Mouse (Mus musculus) adrenal gland, adult 2 months (tissue): ENCODE data around the gene Umodl1. TPM values are rescaled to one million over a fixed set of nuclear protein-coding genes. Genes with fewer than 3 reads are reported as not detected.

Experiments
- DNase-seq: peaks from one replicate; pipeline ENCODE4 v3.0.0; 2021
- microRNA-seq, 2 experiments: library from miRNA; unstranded; fragments of <30 nt; microRNA quantifications; one replicate each; pipeline ENCODE4 v1.2.0; 2021
- polyA plus RNA-seq: library from polyadenylated mRNA; depleted of rRNA; stranded (reverse); fragments of >200 nt; gene quantifications from 2 replicates; pipeline ENCODE4 v1.2.3, GENCODE M21; 2012; rRNA removed
- total RNA-seq, 2 experiments: library from RNA; stranded (reverse); gene quantifications; 2 replicates each; pipeline ENCODE4 v1.2.3; 2021

The Umodl1 gene
- total and polyA plus RNA-seq, 3 experiments: 0.07 to 2.7 TPM; not detected in 1

- DNase-seq: peak; percentile 56
Observed at GRCm38 (mm10) chr17:31038381-31038780, 83.9 kb downstream of the Umodl1 start.

- peak; percentile 28 for DNase-seq
Observed at GRCm38 (mm10) chr17:31039626-31040025, 85.2 kb downstream of the Umodl1 start.

GRCm38 (mm10) chr17:31040421-31040820, 86.0 kb downstream of the Umodl1 start:
- DNase-seq: no peak

- DNase-seq: no peak
Observed at GRCm38 (mm10) chr17:31042751-31043150, 88.3 kb downstream of the Umodl1 start.

GRCm38 (mm10) chr17:31057151-31057890, 102.9 kb downstream of the Umodl1 start, which contains the start of gene Abcg1:
TSS of gene Abcg1 (plus strand) at chr17:31057675.
- DNase-seq: peak; percentile 58

GRCm38 (mm10) chr17:31057891-31058744, 103.7 kb downstream of the Umodl1 start:
- no peak for DNase-seq

- DNase-seq: peak; percentile 56
Observed at GRCm38 (mm10) chr17:31058745-31059085, 104.3 kb downstream of the Umodl1 start.

- DNase-seq: no peak
Observed at GRCm38 (mm10) chr17:31060196-31060587, 105.8 kb downstream of the Umodl1 start.

Small RNA genes lying within 50 kb of the gene (microRNA-seq; reads per million reads assigned to microRNA genes)
- 0 reads per million in 2 experiments for gene Gm24026

Other genes starting within 250 kb of the Umodl1 start
- gene Glp1r, start 52.8 kb upstream of the Umodl1 start, total RNA-seq: under 1 TPM; 0.06 to 0.07 TPM
- gene Glp1r, start 52.8 kb upstream of the Umodl1 start, polyA plus RNA-seq: 0.03 TPM in 1 of 2 replicates, not detected in the other
- 10 to 100 TPM in 1 of 2 experiments, 1 to 10 TPM in 1; 5.2 to 18.6 TPM for gene Abcg1, start 103.0 kb downstream of the Umodl1 start, total RNA-seq
- gene Abcg1, start 103.0 kb downstream of the Umodl1 start, polyA plus RNA-seq: 7.9 and 8.2 TPM in 2 replicates
- gene Tff3, start 175.0 kb downstream of the Umodl1 start, total RNA-seq: not detected
- gene Tff3, start 175.0 kb downstream of the Umodl1 start, polyA plus RNA-seq: 0.44 and 0.48 TPM in 2 replicates
- gene Tff2, start 189.6 kb downstream of the Umodl1 start, total RNA-seq: not detected
- gene Tff2, start 189.6 kb downstream of the Umodl1 start, polyA plus RNA-seq: 1.1 TPM in 1 of 2 replicates, not detected in the other
- gene Tff1, start 210.6 kb downstream of the Umodl1 start, total RNA-seq: not detected
- gene Tff1, start 210.6 kb downstream of the Umodl1 start, polyA plus RNA-seq: 0.16 and 6.8 TPM in 2 replicates
- not detected for gene Tmprss3, start 244.3 kb downstream of the Umodl1 start, total RNA-seq
- not detected in 2 replicates for gene Tmprss3, start 244.3 kb downstream of the Umodl1 start, polyA plus RNA-seq